Mouse (Mus musculus) adrenal gland, postnatal 0 days (tissue): Measurements from ENCODE around the gene Ermp1. TPM values are rescaled to one million over a fixed set of nuclear protein-coding genes. Genes with fewer than 3 reads are reported as not detected.

Experiments
- polyA plus RNA-seq: library from polyadenylated mRNA; unstranded; fragments of >200 nt; fragmentation: Nextera tagmentation; extraction: Ambion mirVana; gene quantifications from 2 replicates; pipeline ENCODE4 v1.2.1, GENCODE M21; 2015

Ermp1 gene
- 11.7 and 27.6 TPM in 2 replicates for polyA plus RNA-seq

DNA sequence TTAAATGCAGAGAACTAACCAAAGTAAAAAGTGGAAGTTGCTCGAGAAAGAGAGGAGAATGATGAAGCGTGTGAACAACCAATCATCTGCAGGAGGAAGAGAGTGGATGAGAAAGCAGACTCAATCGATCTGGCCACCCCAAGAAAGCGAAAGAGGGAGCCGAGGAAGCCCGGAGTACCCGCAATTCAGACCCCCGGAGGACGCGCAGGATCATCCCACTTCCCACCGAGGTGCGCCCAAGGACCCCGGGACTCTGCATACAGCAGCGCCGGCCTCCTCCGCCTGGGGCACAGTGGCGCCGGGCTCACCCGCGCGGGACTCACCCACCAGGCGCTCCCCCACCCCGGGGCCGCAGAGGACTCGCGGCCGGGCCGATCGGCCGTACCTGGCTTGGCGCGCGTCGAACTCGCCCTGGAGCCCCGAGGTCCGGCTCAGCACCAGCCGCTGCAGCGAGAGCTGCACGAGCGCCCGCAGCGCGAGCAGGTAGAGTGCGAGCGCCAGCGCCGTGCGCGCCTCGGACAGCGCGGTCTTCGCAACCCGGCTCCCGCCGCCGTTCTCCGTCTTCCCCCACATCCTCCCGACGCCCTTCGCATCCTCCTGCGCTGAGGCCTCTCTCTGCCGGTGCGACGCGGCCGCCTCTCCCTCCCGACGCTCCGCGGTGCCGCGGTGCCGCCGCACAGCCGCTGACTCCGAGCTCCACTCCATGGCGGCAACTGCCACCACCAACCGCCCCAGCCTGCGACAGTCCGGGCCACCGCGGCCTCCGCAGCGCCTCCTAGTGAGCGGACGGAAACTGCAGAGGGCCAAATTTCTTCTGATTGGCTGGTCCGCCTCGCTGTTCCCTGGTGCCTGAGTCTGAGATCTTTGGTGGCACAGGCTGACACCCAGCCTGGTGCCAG is at the start of gene Ermp1:
Gene Ermp1, minus strand, starts transcription at position 765 of the 899 bp plus-strand sequence.

GRCm38 (mm10) chr19:29697245-29697874 is 49.1 kb upstream of the Ermp1 start, which contains the start of gene Mlana:
Mlana (plus strand) TSS chr19:29697824.

Other genes starting within 250 kb of the Ermp1 start
- not detected in 2 replicates for gene Pdcd1lg2, start 237.5 kb downstream of the Ermp1 start, polyA plus RNA-seq
- 7.4 and 9.9 TPM in 2 replicates for gene Ric1, start 126.1 kb downstream of the Ermp1 start, polyA plus RNA-seq
- not detected in 2 replicates for gene Mlana, start 49.4 kb upstream of the Ermp1 start, polyA plus RNA-seq
- 3.4 and 4.2 TPM in 2 replicates for gene 9930021J03Rik, start 157.6 kb upstream of the Ermp1 start, polyA plus RNA-seq
- gene Ranbp6, start 164.6 kb upstream of the Ermp1 start, polyA plus RNA-seq, result 12.5 and 13.3 TPM in 2 replicates